Mouse (Mus musculus) E14TG2a.4 (cell line): Measurements from ENCODE around the gene Atp2a1.

Experiments
- CTCF ChIP-seq: conservative IDR thresholded peaks from 2 replicates; pipeline ENCODE4 v1.5.1; 2014; ENCODE audit warnings: low read length
- POU5F1 ChIP-seq: IDR thresholded peaks from 2 replicates; pipeline ENCODE4 v1.6.1; 2014; ENCODE audit warnings: low read length, borderline replicate concordance

GRCm38 (mm10) chr7:126448481-126448880, 14.4 kb downstream of the Atp2a1 start:
- no peak for TF ChIP-seq CTCF
- no peak for TF ChIP-seq POU5F1
